Mouse (Mus musculus): ENCODE measurements around the gene Srp9.

DNA sequence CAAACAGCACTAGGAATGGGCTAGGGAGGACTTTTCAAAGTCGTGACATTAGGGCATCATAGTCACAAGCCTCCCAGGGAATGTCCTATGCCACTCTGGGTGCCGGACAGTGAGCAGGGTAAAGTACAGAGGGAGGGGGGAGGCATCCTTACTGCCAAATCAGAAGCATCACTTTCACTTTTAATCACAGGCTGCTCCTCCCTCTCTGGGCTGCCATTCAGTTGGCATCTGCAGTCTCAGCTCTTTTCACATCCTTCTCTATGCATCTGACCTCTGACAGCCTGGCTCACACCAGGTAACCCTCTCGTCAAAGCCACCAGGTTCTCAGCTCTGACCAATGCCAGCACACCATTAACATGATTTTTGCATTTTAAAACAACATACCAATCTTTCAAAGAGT is 24.1 kb upstream of the Srp9 start:
- no peak for TF ChIP-seq POLR2A (IDR thresholded peaks at IDR 0.05; ENCODE audit: insufficient read depth, low read length)
- TF ChIP-seq EP300 (IDR thresholded peaks at IDR 0.05; ENCODE audit: insufficient read depth, low read depth, low read length): no peak
- TF ChIP-seq CTCF (IDR thresholded peaks at IDR 0.05; ENCODE audit: low read depth, low read length): no peak
